Mouse (Mus musculus) urinary bladder, postnatal 25 days (tissue): ENCODE measurements around the gene Ephb3.
A peak's percentile ranks its signal among the peaks of the same experiment; 100 is the strongest.
"Not testable (repeated sequence)": the region's sequence is repeated elsewhere in the genome, so short reads cannot be mapped to it uniquely, and the experiment has no call there.

Source experiments
- DNase-seq: peaks from one replicate; pipeline ENCODE4 v3.0.0; 2022; ENCODE audit warnings: low spot score

Gene Ephb3

DNA sequence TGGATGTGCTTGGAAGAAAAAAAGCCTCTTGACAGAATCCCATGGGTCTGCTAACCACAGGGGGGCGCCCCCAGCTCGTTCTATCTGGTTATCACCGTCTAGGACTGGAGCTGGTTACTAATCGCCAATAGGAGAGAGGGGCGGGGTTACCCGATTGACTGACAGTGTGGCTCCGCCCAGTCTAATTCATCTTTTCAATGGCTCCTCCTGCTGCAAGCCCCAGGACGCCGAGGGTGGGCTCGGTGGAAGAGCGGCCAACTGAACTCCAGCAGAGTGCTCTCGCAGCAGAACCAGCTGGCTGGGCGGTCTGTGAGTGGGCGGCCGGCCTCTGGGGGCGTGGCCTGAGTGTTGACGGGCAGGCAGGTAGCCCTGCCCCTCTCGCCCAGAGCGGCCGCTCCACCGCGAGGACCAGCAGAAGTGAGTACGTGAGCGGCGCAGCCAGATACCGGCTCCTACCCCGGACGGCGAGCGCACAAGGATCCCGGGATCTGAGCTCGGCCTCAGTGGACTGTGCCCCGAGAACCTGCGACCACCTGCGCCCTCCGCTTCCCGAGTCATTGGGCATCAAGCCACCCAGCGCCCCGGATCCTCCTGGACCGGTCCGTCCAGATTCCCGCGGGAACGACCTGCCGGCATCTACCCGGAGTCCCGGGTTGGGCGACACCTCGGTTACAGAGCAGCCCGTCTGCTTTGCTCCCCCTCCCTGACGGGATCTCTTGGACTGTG is at the start of gene Ephb3:
Gene Ephb3 (plus strand): TSS at position 389 of the 726 bp plus-strand sequence.
- DNase-seq = peak; percentile 97

GRCm38 (mm10) chr16:21156261-21156660 is 48.3 kb upstream of the Ephb3 start:
- DNase-seq = not testable (repeated sequence)

- not testable (repeated sequence) for DNase-seq
Observed at GRCm38 (mm10) chr16:21159226-21159625, 45.3 kb upstream of the Ephb3 start.

DNA sequence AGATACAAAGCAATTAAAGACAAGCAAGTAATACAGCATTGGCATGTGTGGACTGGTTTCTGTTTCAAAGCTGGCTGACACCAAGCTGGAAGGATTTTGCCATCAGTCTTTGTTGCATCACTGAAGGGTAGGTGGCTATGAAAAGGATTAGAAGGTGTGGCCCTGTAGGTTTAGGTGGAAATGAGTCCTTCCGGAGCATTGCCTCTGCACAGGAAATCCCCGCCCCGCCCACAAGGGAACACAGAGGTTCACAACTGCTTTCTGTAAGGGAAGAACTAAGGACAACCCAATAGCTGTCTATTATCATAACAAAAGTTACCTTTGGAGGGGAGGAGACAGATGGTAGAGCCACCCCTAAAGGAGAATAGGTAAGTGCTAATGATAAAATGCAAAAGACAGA is 41.1 kb upstream of the Ephb3 start:
- DNase-seq = not testable (repeated sequence)

DNA sequence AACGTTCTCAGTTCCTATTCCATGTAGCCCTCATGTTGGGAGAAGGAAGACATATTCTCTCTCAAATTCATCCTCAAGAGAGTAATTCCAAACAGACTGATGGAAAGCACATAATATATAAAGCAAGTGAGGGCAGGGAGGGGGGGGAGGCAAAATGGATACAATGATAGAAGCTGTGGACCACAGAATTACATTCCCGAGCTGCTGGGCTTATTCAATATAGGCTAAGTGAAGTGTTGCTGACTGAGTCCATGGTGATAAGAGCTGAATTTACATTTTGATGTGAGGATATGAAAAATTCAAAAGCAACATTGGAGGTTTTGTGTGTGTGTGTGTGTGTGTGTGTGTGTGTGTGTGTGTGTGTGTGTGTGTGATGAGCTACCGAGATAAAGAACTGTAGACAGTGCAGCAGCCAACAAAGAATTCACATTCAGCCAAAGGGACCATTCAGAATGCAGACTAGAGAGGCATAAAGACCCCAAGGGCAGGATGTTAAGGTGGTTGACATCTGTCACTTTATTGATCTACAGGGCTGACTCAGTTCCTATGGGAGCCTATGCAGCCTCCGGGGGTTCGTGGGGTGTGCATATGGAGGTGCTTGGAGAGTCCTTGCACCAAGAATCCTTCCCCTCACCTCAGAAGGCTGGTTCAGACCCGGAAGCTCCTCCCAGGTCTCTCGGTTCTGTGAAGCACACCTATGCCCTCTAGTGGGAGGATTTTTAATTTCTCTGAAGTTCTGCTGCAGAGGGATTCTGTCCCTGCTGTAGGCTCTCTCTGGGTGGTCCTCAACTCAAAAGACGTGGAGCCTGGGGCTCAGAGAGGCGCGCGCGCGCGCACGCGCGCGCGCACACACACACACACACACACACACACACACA is 39.0 kb upstream of the Ephb3 start:
- not testable (repeated sequence) for DNase-seq

DNA sequence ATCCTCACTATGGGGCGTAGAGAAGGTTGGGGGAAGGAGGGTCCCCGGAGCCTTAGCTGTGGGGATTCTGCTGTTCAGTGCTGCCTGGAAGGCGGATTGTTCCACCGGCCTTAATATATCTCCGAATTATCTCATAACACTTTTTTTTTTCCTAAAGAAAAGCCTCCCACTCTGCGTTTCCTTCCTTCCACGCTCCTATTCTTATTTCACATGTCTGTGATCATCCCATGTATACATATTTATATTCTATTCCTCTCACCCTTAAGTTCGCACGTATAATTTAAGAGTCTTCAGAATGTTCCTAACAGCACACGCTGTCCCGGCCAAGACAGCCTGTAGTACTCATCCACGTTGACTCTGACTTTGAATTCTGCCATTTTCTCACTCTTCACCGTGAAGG is 35.8 kb upstream of the Ephb3 start:
- DNase-seq = no peak

GRCm38 (mm10) chr16:21175236-21175635 is 29.3 kb upstream of the Ephb3 start:
- DNase-seq = no peak

DNA sequence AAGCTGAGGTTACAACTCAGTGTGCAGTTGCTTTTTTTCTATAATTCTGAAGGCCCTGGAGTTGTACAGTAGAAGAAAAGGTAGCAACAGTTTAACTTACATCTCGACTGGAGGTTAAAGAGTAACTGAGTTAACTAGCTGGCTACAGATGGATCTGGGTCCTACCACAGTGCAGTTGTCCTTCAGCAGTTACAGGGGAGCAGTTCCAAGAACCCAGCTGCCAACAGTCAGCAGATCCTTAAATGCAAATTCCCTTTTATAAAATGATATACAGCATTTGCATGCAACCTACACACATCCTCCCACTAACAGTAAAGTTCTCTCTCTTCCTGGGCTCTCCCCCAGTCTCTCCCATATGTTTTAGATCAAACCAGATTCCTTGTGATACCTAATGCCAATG is 22.4 kb upstream of the Ephb3 start:
- DNase-seq = no peak

DNA sequence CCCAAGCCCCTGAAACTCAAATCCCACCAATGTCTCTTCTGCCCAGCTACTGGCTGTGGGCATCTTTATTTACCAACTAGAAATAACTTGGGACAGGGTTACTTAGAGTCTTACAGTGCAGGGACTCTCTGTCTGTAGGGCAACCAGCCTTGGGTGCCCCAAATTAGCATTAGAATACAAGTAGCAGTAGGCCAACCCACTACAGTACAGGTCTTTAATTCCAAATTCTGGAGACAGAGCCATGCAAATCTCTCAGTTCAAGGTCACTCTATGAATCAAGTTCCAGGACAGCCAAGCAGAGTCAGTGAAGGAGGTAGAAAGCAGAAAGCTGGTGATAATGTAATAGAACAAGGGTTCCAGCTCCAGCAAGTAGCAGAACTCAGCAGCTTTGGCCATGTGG is 19.9 kb upstream of the Ephb3 start:
- DNase-seq = no peak

- DNase-seq = no peak
Observed at GRCm38 (mm10) chr16:21187568-21187967, 17.0 kb upstream of the Ephb3 start.

GRCm38 (mm10) chr16:21188345-21188744 is 16.2 kb upstream of the Ephb3 start:
- no peak for DNase-seq

DNA sequence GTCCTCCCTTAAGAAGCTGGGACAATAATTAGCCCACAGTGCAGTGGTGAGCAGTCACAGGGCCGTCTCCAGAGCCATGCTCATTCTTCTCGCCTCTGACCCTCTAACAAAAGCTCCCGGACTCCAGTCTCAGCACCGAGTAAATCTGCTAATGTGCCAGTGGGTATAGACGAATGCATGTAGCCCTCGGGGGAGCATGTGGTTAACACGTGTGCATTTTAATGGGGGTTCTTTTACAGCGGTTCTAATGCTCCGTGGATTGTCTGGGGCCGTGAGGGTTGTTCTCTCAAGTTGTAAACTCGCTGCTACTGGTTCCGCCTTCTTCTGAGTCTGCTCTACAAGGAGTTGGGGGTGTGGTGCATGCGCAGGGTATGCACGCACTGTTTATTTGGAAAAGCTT is 13.0 kb upstream of the Ephb3 start:
- DNase-seq = no peak

- no peak for DNase-seq
Observed at GRCm38 (mm10) chr16:21192509-21193354, 11.8 kb upstream of the Ephb3 start.

- no peak for DNase-seq
Observed at GRCm38 (mm10) chr16:21194182-21194581, 10.4 kb upstream of the Ephb3 start.

GRCm38 (mm10) chr16:21195260-21195866 is 9.2 kb upstream of the Ephb3 start:
- DNase-seq = no peak

DNA sequence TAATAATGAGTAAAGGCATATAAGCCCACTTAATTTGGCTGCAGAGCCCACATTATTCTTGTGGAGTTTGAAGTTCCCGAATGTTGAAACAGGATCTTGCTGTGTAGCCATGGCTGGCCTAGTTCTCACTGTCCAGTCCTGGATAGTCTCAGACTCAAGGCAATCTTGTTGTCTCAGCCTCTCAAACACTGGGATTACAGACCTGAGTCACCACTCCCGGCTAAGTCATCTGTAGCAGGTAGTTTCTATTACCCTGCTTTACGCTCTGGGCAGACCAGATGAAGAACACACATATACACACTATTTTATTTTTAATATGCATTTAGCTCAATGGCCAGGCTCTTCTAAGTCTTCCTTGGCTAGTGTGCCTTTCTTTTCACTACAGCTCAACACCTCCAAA is 8.0 kb upstream of the Ephb3 start:
- DNase-seq = no peak

DNA sequence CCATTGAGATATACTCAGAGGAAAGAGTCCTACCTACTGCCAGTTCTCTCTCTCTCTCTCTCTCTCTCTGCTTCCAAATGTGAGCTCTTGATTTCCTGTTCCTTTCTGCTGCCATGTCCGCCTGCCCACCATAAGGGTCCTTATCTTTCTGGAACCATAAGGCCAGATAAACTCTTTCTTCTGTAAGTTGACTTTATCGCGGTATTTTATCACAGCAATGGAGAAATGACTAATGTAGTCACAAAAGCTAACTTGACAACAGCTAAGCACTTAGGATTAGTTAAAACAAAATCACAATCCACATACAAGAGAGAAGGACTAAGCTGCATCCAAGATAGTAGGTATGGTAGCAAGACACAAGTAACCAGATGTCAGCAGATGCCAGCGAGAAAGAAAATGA is 7.0 kb upstream of the Ephb3 start:
- no peak for DNase-seq

GRCm38 (mm10) chr16:21198006-21198405 is 6.5 kb upstream of the Ephb3 start:
- no peak for DNase-seq

DNA sequence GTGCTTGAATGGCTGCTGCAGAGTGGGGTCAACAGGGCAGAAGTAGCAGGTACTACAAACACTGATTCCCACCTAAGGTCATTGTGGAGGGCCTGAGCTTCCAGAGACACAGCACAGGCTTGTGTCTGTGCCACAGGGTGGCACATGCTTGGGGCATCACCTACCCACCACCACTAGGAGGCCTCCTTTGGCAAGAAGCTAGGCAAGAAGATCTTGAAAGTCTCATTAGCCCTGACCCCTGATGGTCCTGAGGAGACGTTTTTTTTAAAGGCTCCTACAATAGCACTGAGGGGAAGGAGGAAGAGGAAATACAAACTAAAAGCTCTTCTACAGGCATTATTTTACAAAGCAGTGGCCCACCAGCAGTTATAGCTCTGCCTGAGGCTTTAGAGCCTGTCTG is 6.0 kb upstream of the Ephb3 start:
- no peak for DNase-seq

- no peak for DNase-seq
Observed at GRCm38 (mm10) chr16:21199426-21199825, 5.1 kb upstream of the Ephb3 start.

DNA sequence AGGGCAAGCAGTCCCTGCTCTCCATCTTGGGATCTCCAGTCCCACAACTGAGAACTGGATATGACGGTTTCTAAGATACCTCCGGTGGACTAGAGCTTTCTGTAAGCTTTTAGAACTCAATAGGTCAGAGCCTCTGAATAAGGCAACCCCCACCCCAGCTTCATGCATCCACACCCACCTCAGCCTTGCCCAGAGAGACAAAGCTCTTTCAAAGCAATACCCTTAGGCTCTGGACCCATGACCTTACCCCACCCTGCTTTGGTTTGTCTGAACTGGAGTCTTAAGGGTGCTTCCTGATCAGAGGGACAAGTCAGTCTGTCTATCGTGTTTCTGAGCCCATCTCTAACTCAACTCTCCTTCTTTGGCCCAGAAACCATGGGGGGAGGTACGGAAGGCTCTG is 1.8 kb upstream of the Ephb3 start:
- DNase-seq = no peak
